Mouse (Mus musculus): ENCODE results near the gene Vps4a. TPM values are rescaled to one million over a fixed set of nuclear protein-coding genes. Genes with fewer than 3 reads are reported as not detected.
"Not testable (repeated sequence)": the region's sequence is repeated elsewhere in the genome, so short reads cannot be mapped to it uniquely, and the experiment has no call there.

The Vps4a gene
- 48.8 and 49.1 TPM in 2 replicates for polyA plus RNA-seq (2015; fragmentation: Nextera tagmentation; extraction: Ambion mirVana)

GRCm38 (mm10) chr8:107030650-107031576 lies at the start of gene Vps4a:
Gene Vps4a (plus strand): TSS chr8:107031222.
- Histone ChIP-seq H3K9ac (ENCODE audit: low read depth, low read length) (peak within 1 kb of the TSS; percentile 93), H3K9me3 (ENCODE audit: control insufficient read depth) (no peaks in the 10 kb centered on the region), H3K27me3 (replicated peaks; ENCODE audit: control insufficient read depth, insufficient read depth, low read length) (no peaks in the 10 kb centered on the region), H3K4me2 (replicated peaks; ENCODE audit: low read depth) (peak within 1 kb of the TSS; percentile 91), H3K4me1 (replicated peaks; ENCODE audit: control insufficient read depth, insufficient read depth, low read length) (0 out of 2 replicates have a peak, but pooled peaks cover 7% of the 10 kb centered on the region), H3K4me3 (ENCODE audit: low read depth, low read length) (peak within 1 kb of the TSS; percentile 97), H3K27ac (ENCODE audit: low read depth, low read length) (peak within 1 kb of the TSS; percentile 87), H3K36me3 (ENCODE audit: control insufficient read depth, insufficient read depth) (no peaks in the 10 kb centered on the region)
- WGBS, result 4% methylated on average over 64 of the region's 66 CpGs
- peak; percentile 92 for ATAC-seq
- TF ChIP-seq CTCF (IDR thresholded peaks at IDR 0.05; ENCODE audit: low read depth), result peak; percentile 94

GRCm38 (mm10) chr8:106985404-106985821 lies 45.6 kb upstream of the Vps4a start:
- H3K9ac ChIP-seq (ENCODE audit: low read depth, low read length), result no peak overlapping the region
- H3K27ac ChIP-seq (ENCODE audit: low read depth, low read length), result no peak overlapping the region
- peaks cover 20% of the 10 kb centered on the region for H3K36me3 ChIP-seq (ENCODE audit: control insufficient read depth, insufficient read depth)
- TF ChIP-seq CTCF (IDR thresholded peaks at IDR 0.05; ENCODE audit: low read depth), result no peak
- H3K4me1 ChIP-seq (replicated peaks; ENCODE audit: control insufficient read depth, insufficient read depth, low read length), result no peaks in the 10 kb centered on the region
- no peak overlapping the region for H3K4me3 ChIP-seq (ENCODE audit: low read depth, low read length)
- H3K9me3 ChIP-seq (ENCODE audit: control insufficient read depth), result no peaks in the 10 kb centered on the region
- no peak for ATAC-seq
- H3K4me2 ChIP-seq (replicated peaks; ENCODE audit: low read depth), result no peak overlapping the region
- 77% methylated on average over 9 of the region's 9 CpGs for WGBS
- H3K27me3 ChIP-seq (replicated peaks; ENCODE audit: control insufficient read depth, insufficient read depth, low read length), result no peaks in the 10 kb centered on the region

- TF ChIP-seq CTCF (IDR thresholded peaks at IDR 0.05; ENCODE audit: low read depth), result no peak
- ATAC-seq, result no peak
- no peak overlapping the region for H3K4me2 ChIP-seq (replicated peaks; ENCODE audit: low read depth)
- no peaks in the 10 kb centered on the region for H3K9me3 ChIP-seq (ENCODE audit: control insufficient read depth)
- H3K4me3 ChIP-seq (ENCODE audit: low read depth, low read length), result no peak overlapping the region
- H3K27ac ChIP-seq (ENCODE audit: low read depth, low read length), result no peak overlapping the region
- no peak overlapping the region for H3K9ac ChIP-seq (ENCODE audit: low read depth, low read length)
- H3K27me3 ChIP-seq (replicated peaks; ENCODE audit: control insufficient read depth, insufficient read depth, low read length), result no peaks in the 10 kb centered on the region
- H3K36me3 ChIP-seq (ENCODE audit: control insufficient read depth, insufficient read depth), result peaks cover 20% of the 10 kb centered on the region
- H3K4me1 ChIP-seq (replicated peaks; ENCODE audit: control insufficient read depth, insufficient read depth, low read length), result no peaks in the 10 kb centered on the region
Observed at GRCm38 (mm10) chr8:106985951-106986350, 45.1 kb upstream of the Vps4a start.

GRCm38 (mm10) chr8:106987557-106987956 lies 43.5 kb upstream of the Vps4a start:
- no peak overlapping the region for H3K4me2 ChIP-seq (replicated peaks; ENCODE audit: low read depth)
- H3K27ac ChIP-seq (ENCODE audit: low read depth, low read length), result no peak overlapping the region
- no peaks in the 10 kb centered on the region for H3K4me1 ChIP-seq (replicated peaks; ENCODE audit: control insufficient read depth, insufficient read depth, low read length)
- H3K36me3 ChIP-seq (ENCODE audit: control insufficient read depth, insufficient read depth), result peaks cover 22% of the 10 kb centered on the region
- no peak for TF ChIP-seq CTCF (IDR thresholded peaks at IDR 0.05; ENCODE audit: low read depth)
- H3K9ac ChIP-seq (ENCODE audit: low read depth, low read length), result no peak overlapping the region
- no peaks in the 10 kb centered on the region for H3K9me3 ChIP-seq (ENCODE audit: control insufficient read depth)
- H3K4me3 ChIP-seq (ENCODE audit: low read depth, low read length), result no peak overlapping the region
- ATAC-seq, result no peak; the same call in 1 of the 2 replicates
- no peaks in the 10 kb centered on the region for H3K27me3 ChIP-seq (replicated peaks; ENCODE audit: control insufficient read depth, insufficient read depth, low read length)

GRCm38 (mm10) chr8:106991393-106991792 lies 39.6 kb upstream of the Vps4a start:
- Histone ChIP-seq H3K4me2 (replicated peaks; ENCODE audit: low read depth) (no peak overlapping the region), H3K9me3 (ENCODE audit: control insufficient read depth) (no peaks in the 10 kb centered on the region), H3K9ac (ENCODE audit: low read depth, low read length) (0 out of 2 replicates have a peak overlapping the region, but pooled peaks have one; percentile 11), H3K4me1 (replicated peaks; ENCODE audit: control insufficient read depth, insufficient read depth, low read length) (no peaks in the 10 kb centered on the region), H3K36me3 (ENCODE audit: control insufficient read depth, insufficient read depth) (peaks cover 15% of the 10 kb centered on the region), H3K27ac (ENCODE audit: low read depth, low read length) (no peak overlapping the region), H3K4me3 (ENCODE audit: low read depth, low read length) (no peak overlapping the region), H3K27me3 (replicated peaks; ENCODE audit: control insufficient read depth, insufficient read depth, low read length) (no peaks in the 10 kb centered on the region)
- TF ChIP-seq CTCF (IDR thresholded peaks at IDR 0.05; ENCODE audit: low read depth), result no peak
- WGBS, result 92% methylated on average over 7 of the region's 7 CpGs
- no peak for ATAC-seq

GRCm38 (mm10) chr8:106996339-106996738 lies 34.7 kb upstream of the Vps4a start:
- peaks cover 13% of the 10 kb centered on the region for H3K36me3 ChIP-seq (ENCODE audit: control insufficient read depth, insufficient read depth)
- not testable (repeated sequence) for ATAC-seq; H3K27ac ChIP-seq (ENCODE audit: low read depth, low read length); H3K4me1 ChIP-seq (replicated peaks; ENCODE audit: control insufficient read depth, insufficient read depth, low read length); H3K9me3 ChIP-seq (ENCODE audit: control insufficient read depth); H3K4me2 ChIP-seq (replicated peaks; ENCODE audit: low read depth); H3K9ac ChIP-seq (ENCODE audit: low read depth, low read length); H3K27me3 ChIP-seq (replicated peaks; ENCODE audit: control insufficient read depth, insufficient read depth, low read length); H3K4me3 ChIP-seq (ENCODE audit: low read depth, low read length)
- WGBS, result 90% methylated on average over 4 of the region's 4 CpGs
- peak; percentile 37 for TF ChIP-seq CTCF (IDR thresholded peaks at IDR 0.05; ENCODE audit: low read depth)
